Mouse (Mus musculus) hindbrain, embryonic 14.5 days (tissue): ENCODE data around the gene Xylt1. TPM values are rescaled to one million over a fixed set of nuclear protein-coding genes. Genes with fewer than 3 reads are reported as not detected.

Experiments used
- ATAC-seq: fragments of 200-750 bp; cut with Nextera tagmentation; 2 replicates; pipeline ENCODE4 v1.8.0; 2017; ENCODE audit warnings: moderate number of reproducible peaks, mild to moderate bottlenecking, moderate TSS enrichment, moderate library complexity; ENCODE audit not compliant: low FRiP score
- DNase-seq: peaks from one replicate; pipeline ENCODE4 v3.0.0-alpha.2; 2015; ENCODE audit warnings: low spot score
- H3K27ac ChIP-seq: fragments of 300-500 bp; sonication (generic); 2 replicates; pipeline ENCODE4 v1.5.1; 2014; ENCODE audit warnings: mild to moderate bottlenecking, moderate library complexity
- H3K27me3 ChIP-seq: fragments of 300-500 bp; sonication (generic); 2 replicates; pipeline ENCODE4 v1.6.1; 2014; ENCODE audit warnings: mild to moderate bottlenecking, low read length, mixed read lengths; ENCODE audit not compliant: control insufficient read depth, insufficient read depth
- H3K36me3 ChIP-seq: fragments of 300-500 bp; sonication (generic); replicated peaks from 2 replicates; pipeline ENCODE4 v1.6.1; 2014; ENCODE audit not compliant: control insufficient read depth, insufficient read depth
- H3K4me1 ChIP-seq: fragments of 300-500 bp; sonication (generic); replicated peaks from 2 replicates; pipeline ENCODE4 v1.6.1; 2014; ENCODE audit warnings: antibody characterized with exemption, low read length, mixed read lengths; ENCODE audit not compliant: control insufficient read depth, insufficient read depth
- H3K4me2 ChIP-seq: fragments of 300-500 bp; sonication (generic); replicated peaks from 2 replicates; pipeline ENCODE4 v1.6.1; 2014; ENCODE audit warnings: mild to moderate bottlenecking, moderate library complexity
- H3K4me3 ChIP-seq: fragments of 300-500 bp; sonication (generic); replicated peaks from 2 replicates; pipeline ENCODE4 v1.5.1; 2014; ENCODE audit warnings: mild to moderate bottlenecking, low read length
- H3K9ac ChIP-seq: fragments of 300-500 bp; sonication (generic); 2 replicates; pipeline ENCODE4 v1.6.1; 2014
- H3K9me3 ChIP-seq: fragments of 300-500 bp; sonication (generic); 2 replicates; pipeline ENCODE4 v1.6.1; 2016; ENCODE audit warnings: low read length; ENCODE audit not compliant: control insufficient read depth
- WGBS: fragments of 180-500 bp; shearing (Covaris S2); extraction: QIAGEN DNeasy Blood & Tissue Kit; methylation state at CpG from one replicate; pipeline ENCODE4 v1.1.7; 2014; 5-methylcytosine and 5-hydroxymethylcytosine counted together
- polyA plus RNA-seq: library from polyadenylated mRNA; unstranded; fragments of >200 nt; fragmentation: Nextera tagmentation; extraction: Ambion mirVana; gene quantifications from 2 replicates; pipeline ENCODE4 v1.2.1, GENCODE M21; 2014

Gene Xylt1
- polyA plus RNA-seq, 1 experiment from 2014 or later = 4.3 TPM

- Histone ChIP-seq H3K9me3 (no peaks in the 10 kb centered on the region), H3K4me2 (no peak overlapping the region), H3K27me3 (no peaks in the 10 kb centered on the region), H3K9ac (no peak overlapping the region), H3K4me1 (peaks cover 9% of the 10 kb centered on the region; the same call in 1 of the 2 replicates), H3K27ac (no peak overlapping the region), H3K4me3 (no peak overlapping the region), H3K36me3 (no peaks in the 10 kb centered on the region)
- 90% methylated on average over 10 of the region's 10 CpGs for WGBS
- ATAC-seq (no peak), DNase-seq (no peak)
Observed at GRCm38 (mm10) chr7:117507351-117507750, 126.6 kb downstream of the Xylt1 start.

GRCm38 (mm10) chr7:117508090-117508489, 127.3 kb downstream of the Xylt1 start:
- Histone ChIP-seq H3K9me3 (no peaks in the 10 kb centered on the region), H3K4me2 (no peak overlapping the region), H3K36me3 (no peaks in the 10 kb centered on the region), H3K4me3 (no peak overlapping the region), H3K9ac (no peak overlapping the region), H3K4me1 (peaks cover 4% of the 10 kb centered on the region; the same call in 1 of the 2 replicates), H3K27me3 (no peaks in the 10 kb centered on the region), H3K27ac (no peak overlapping the region)
- 68% methylated on average over 8 of the region's 8 CpGs for WGBS
- DNase-seq (no peak), ATAC-seq (0 out of 2 replicates have a peak, but pooled peaks have one; percentile 41)

GRCm38 (mm10) chr7:117510113-117510512, 129.3 kb downstream of the Xylt1 start:
- DNase-seq = no peak
- Histone ChIP-seq H3K4me1 (peaks cover 4% of the 10 kb centered on the region; the same call in 1 of the 2 replicates), H3K36me3 (no peaks in the 10 kb centered on the region), H3K4me3 (no peak overlapping the region), H3K27ac (no peak overlapping the region), H3K27me3 (no peaks in the 10 kb centered on the region), H3K4me2 (no peak overlapping the region), H3K9me3 (no peaks in the 10 kb centered on the region), H3K9ac (no peak overlapping the region)
- ATAC-seq = peak; percentile 55; the same call in 1 of the 2 replicates
- WGBS = 88% methylated on average over 2 of the region's 2 CpGs

DNA sequence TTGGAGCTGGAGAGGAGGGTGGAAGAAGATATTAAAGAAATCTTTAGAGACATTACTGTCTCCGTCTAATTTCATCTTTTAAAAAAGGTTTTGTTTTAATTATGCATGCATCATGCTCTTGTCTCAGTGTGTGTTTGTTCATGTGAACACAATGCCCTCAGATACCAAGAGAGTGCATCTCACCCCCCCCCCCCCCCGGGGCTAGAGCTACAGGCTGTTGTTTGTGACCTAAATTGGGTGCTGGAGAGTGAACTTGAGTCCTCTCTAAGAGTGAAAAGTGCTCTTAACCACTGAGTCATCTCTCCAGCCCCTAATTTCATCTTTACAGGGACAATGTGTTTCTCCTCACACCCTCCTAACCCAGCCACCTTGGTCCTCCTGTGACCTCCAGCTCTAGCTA, 131.5 kb downstream of the Xylt1 start:
- 82% methylated on average over 2 of the region's 2 CpGs for whole genome bisulfite sequencing

DNA sequence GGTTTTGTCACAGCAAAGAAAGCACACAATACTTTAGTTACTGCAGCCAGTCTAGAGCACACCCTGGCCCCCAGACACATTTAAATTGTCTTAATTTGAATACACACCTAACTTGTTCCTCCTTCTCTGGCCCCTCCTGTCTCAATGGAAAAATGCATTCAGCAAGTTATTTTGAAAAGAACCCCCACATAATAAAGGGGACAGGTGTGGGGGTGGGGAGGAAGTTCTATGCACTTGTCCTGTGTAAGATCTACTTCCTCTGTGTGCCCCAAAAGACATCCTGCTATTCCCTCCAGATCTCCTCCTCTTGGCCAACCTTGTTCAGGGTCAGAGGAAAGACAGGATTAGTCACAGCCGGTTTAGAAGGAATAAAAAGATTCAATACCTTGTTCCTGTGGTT, 135.0 kb downstream of the Xylt1 start:
- H3K4me1 ChIP-seq = no peaks in the 10 kb centered on the region
- H3K27ac ChIP-seq = no peak overlapping the region
- no peaks in the 10 kb centered on the region for H3K36me3 ChIP-seq
- WGBS = 71% methylated on average over 1 of the region's 1 CpGs
- H3K9ac ChIP-seq = no peak overlapping the region
- H3K4me3 ChIP-seq = no peak overlapping the region
- no peak for DNase-seq
- H3K4me2 ChIP-seq = no peak overlapping the region
- H3K27me3 ChIP-seq = no peaks in the 10 kb centered on the region
- ATAC-seq = no peak
- no peaks in the 10 kb centered on the region for H3K9me3 ChIP-seq

More for the DNA sequence above, 131.5 kb downstream of the Xylt1 start:
- no peak overlapping the region for H3K9ac ChIP-seq
- DNase-seq = no peak
- ATAC-seq = no peak
- peaks cover 4% of the 10 kb centered on the region; the same call in 1 of the 2 replicates for H3K4me1 ChIP-seq
- no peak overlapping the region for H3K27ac ChIP-seq
- no peaks in the 10 kb centered on the region for H3K27me3 ChIP-seq
- H3K36me3 ChIP-seq = no peaks in the 10 kb centered on the region
- H3K4me2 ChIP-seq = no peak overlapping the region
- no peak overlapping the region for H3K4me3 ChIP-seq
- H3K9me3 ChIP-seq = no peaks in the 10 kb centered on the region

GRCm38 (mm10) chr7:117516896-117517295, 136.1 kb downstream of the Xylt1 start:
- Histone ChIP-seq H3K36me3 (no peaks in the 10 kb centered on the region), H3K4me1 (no peaks in the 10 kb centered on the region), H3K27me3 (no peaks in the 10 kb centered on the region), H3K9me3 (no peaks in the 10 kb centered on the region), H3K9ac (no peak overlapping the region), H3K27ac (no peak overlapping the region), H3K4me2 (no peak overlapping the region), H3K4me3 (no peak overlapping the region)
- 61% methylated on average over 4 of the region's 4 CpGs for WGBS
- DNase-seq (no peak), ATAC-seq (no peak; the same call in 1 of the 2 replicates)

- ATAC-seq (no peak), DNase-seq (no peak)
- H3K4me1 ChIP-seq = no peaks in the 10 kb centered on the region
- no peak overlapping the region for H3K9ac ChIP-seq
- H3K27me3 ChIP-seq = no peaks in the 10 kb centered on the region
- no peaks in the 10 kb centered on the region for H3K36me3 ChIP-seq
- H3K4me3 ChIP-seq = no peak overlapping the region
- no peaks in the 10 kb centered on the region for H3K9me3 ChIP-seq
- no peak overlapping the region for H3K4me2 ChIP-seq
- no peak overlapping the region for H3K27ac ChIP-seq
Observed at GRCm38 (mm10) chr7:117521369-117521768, 140.6 kb downstream of the Xylt1 start.

DNA sequence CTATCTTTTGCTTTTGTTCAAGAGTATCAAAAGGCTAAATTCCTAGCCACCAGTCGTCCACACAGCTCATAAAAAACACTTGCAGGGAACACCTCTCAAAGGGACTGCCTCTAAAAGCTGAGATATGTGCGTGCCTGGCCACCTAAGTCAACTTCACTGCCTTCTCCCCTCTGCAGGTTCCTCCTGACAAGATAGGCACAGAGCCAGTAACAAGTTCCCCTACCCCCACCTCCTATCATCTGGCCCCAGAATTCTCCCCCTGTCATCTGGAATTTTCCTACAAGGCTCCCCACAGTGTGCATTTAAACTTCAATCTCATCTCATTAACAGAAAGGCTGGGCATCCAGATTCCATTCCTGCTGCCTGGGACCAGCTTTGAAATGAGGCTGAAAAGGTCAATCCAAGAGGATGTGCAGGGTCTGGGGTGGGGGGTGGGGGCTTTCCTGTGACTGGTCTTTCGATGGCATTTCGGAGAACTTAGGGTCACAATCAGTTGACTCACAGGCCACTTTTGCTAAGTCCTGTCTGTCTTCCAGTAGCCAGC, 141.4 kb downstream of the Xylt1 start:
- Histone ChIP-seq H3K27me3 (no peaks in the 10 kb centered on the region), H3K9me3 (no peaks in the 10 kb centered on the region), H3K9ac (no peak overlapping the region), H3K4me3 (no peak overlapping the region), H3K4me1 (no peaks in the 10 kb centered on the region), H3K4me2 (no peak overlapping the region), H3K27ac (no peak overlapping the region), H3K36me3 (no peaks in the 10 kb centered on the region)
- 16% methylated on average over 4 of the region's 4 CpGs for WGBS
- ATAC-seq = no peak
- DNase-seq = no peak

DNA sequence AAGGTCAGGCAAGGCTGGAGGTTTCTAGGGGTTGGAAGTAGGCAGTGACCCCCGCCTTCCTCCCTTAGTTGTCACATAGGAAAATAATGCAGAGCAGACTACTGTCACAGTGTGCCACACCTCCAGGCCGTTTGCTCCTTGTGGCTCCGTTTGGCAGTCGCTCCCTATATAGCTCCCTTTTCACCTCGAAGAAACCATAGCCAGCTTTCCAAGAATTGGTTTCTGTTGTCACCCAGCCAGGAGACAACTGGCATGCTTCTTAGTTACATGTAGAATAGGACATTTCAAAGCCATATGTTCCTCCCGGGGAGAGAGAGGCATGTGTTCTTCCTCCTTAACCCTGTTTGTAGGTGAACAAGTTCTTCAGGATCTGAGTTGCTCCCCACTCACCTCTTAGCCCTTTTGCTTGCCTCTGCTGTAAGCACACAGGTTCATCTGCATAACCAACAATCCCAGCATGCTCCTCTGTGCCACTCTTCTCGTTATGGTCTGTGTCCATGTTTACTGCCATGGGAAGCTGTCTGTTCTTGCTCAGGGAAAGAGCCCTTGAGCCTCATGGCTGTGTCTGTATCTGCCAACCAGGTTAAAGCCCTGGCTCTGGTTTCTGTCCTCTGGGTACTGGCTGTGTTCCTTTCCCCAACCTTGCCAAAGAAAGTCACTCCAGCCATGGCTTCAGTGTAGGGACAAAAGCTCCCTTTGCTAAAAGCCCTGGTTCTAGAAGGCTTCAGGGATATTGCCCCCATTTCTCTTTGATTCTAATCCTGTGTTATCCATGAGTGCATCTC, 143.8 kb downstream of the Xylt1 start:
- DNase-seq (no peak), ATAC-seq (no peak)
- Histone ChIP-seq H3K27ac (no peak overlapping the region), H3K4me2 (no peak overlapping the region), H3K4me1 (no peaks in the 10 kb centered on the region), H3K27me3 (no peaks in the 10 kb centered on the region), H3K36me3 (no peaks in the 10 kb centered on the region), H3K9ac (no peak overlapping the region), H3K4me3 (no peak overlapping the region), H3K9me3 (no peaks in the 10 kb centered on the region)
- 60% methylated on average over 7 of the region's 7 CpGs for WGBS
